Mouse (Mus musculus): ENCODE measurements around the gene Pdcd11. TPM values are rescaled to one million over a fixed set of nuclear protein-coding genes. Genes with fewer than 3 reads are reported as not detected.

The Pdcd11 gene
- total RNA-seq (2023; ENCODE audit: inconsistent age) = 46.5 to 50.8 TPM (median 47.7 TPM) in 4 replicates

DNA sequence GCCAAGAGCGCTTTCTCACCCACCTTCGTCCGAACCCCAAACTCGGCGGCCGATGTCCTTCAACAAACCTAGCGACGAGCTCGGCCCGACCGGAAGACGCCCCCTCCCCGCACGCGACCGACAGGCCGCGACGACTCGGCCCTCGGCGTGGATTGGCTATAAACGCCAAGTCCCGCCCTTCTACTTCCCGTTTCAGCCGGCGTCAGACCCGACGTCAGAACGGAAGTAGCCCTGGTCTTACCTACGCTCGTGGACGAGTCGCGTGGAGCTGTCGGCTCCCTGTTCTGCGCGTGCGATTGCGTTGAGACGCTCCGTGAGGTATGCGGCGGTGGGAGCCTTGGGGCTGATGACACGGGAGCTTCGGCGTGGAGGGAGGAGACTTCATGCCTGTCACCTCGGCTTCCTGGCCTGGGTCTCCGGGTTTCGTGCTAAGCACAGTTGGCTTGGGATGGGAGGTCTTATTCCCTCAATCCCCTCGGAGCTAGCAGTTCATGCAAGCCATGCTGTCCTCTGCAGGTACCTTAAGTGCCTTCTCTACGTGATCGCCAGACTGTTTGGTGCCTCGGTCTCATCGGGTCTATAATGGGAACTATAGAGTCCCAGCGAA, at the start of gene Pdcd11, which contains the start of gene Usmg5:
Gene Pdcd11 (plus strand): TSS at position 219 of the 607 bp plus-strand sequence.
Gene Usmg5 (minus strand): TSS at position 98 of the 607 bp plus-strand sequence.

GRCm38 (mm10) chr19:47050271-47051032, 40.1 kb upstream of the Pdcd11 start, which contains the start of gene Pcgf6:
Pcgf6 (minus strand) TSS chr19:47050906.

GRCm38 (mm10) chr19:47067096-47067882, 23.3 kb upstream of the Pdcd11 start, which contains the start of gene Taf5:
Taf5 (plus strand) TSS chr19:47067746.

GRCm38 (mm10) chr19:47137771-47138421, 47.3 kb downstream of the Pdcd11 start, which contains the start of gene Calhm2:
Calhm2 (minus strand) TSS chr19:47138294.

GRCm38 (mm10) chr19:47144154-47144553, 53.6 kb downstream of the Pdcd11 start, which contains the start of gene Calhm1:
Calhm1 (minus strand) TSS chr19:47144254.

GRCm38 (mm10) chr19:47157664-47158063, 67.1 kb downstream of the Pdcd11 start, which contains the start of gene Calhm3:
Calhm3 (minus strand) TSS chr19:47157764.

DNA sequence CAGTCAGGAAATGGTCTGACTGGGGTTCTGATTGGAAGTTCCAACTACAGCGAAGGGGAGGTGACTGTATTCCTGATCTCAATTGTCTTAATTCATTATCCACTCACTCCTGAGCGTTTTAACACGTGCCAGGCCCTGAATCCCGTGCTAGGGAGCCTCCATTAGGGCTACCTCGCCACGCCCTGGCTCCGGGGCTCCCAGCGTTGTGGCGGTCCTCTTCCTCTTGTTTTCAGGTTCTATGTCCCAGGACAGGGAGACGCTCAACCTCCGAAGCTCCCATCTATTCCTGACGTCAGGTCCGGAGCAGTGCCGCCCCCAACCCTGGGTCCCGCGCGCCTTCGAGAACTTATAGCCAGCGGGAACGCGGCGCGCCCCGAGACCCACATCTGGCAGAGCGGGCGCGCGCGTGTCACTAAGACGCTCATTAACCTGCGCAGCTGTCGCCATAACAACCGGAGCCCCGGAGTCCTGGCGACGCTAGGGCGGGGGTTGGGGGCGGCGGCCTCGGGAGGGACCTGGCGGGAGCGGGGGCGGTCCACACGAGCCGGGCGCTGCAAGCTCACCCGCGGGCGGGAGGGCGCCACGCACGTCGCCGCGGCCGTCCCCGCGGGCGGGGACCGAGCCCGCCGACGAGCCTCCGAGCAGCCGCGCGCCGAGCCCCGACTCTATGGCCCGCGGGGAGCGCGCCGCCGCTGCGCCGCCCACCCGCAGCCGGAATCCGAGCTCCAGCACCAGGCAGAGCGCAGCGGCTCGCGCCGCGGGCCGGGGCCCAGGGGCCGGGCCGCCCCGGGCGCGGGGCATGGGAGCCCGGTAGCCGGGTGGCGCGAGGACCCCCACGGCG, 88.1 kb downstream of the Pdcd11 start, which contains the start of gene Neurl1a:
Gene Neurl1a (plus strand): TSS at position 390 of the 841 bp plus-strand sequence.

Other genes starting within 250 kb of the Pdcd11 start
- gene Ina, start 76.1 kb upstream of the Pdcd11 start, total RNA-seq (2023; ENCODE audit: inconsistent age) = not detected in 4 replicates
- 73.6 to 97.4 TPM (median 91.6 TPM) in 4 replicates for gene Nt5c2, start 75.6 kb upstream of the Pdcd11 start, total RNA-seq (2023; ENCODE audit: inconsistent age)
- 18.7 to 21.1 TPM (median 20.3 TPM) in 4 replicates for gene Pcgf6, start 39.9 kb upstream of the Pdcd11 start, total RNA-seq (2023; ENCODE audit: inconsistent age)
- gene Taf5, start 23.0 kb upstream of the Pdcd11 start, total RNA-seq (2023; ENCODE audit: inconsistent age) = 11.6 to 14.8 TPM (median 12.3 TPM) in 4 replicates
- 173 to 227 TPM (median 200 TPM) in 4 replicates for gene Usmg5, start 121 bp upstream of the Pdcd11 start, total RNA-seq (2023; ENCODE audit: inconsistent age)
- 47.0 to 51.4 TPM (median 49.1 TPM) in 4 replicates for gene Calhm2, start 47.5 kb downstream of the Pdcd11 start, total RNA-seq (2023; ENCODE audit: inconsistent age)
- gene Calhm1, start 53.5 kb downstream of the Pdcd11 start, total RNA-seq (2023; ENCODE audit: inconsistent age) = 0.45 TPM in 1 of 4 replicates, not detected in the others
- not detected in 4 replicates for gene Calhm3, start 67.0 kb downstream of the Pdcd11 start, total RNA-seq (2023; ENCODE audit: inconsistent age)
- gene Neurl1a, start 88.1 kb downstream of the Pdcd11 start, total RNA-seq (2023; ENCODE audit: inconsistent age) = not detected in 4 replicates

Data from B cell, adult (primary cell).